Mouse (Mus musculus) liver, embryonic 14.5 days (tissue): ENCODE measurements around the gene Spop.

ENCODE experiments used
- CTCF ChIP-seq: IDR thresholded peaks from 2 replicates; pipeline ENCODE4 v1.5.1; 2016; ENCODE audit warnings: antibody characterized with exemption, low read depth, control low read depth
- EP300 ChIP-seq: IDR thresholded peaks from 2 replicates; pipeline ENCODE4 v1.6.1; 2016; ENCODE audit warnings: antibody characterized with exemption, low read depth

GRCm38 (mm10) chr11:95415931-95416330, 2.1 kb downstream of the Spop start:
- no peak for TF ChIP-seq CTCF
- no peak for TF ChIP-seq EP300
